Mouse (Mus musculus) bone marrow macrophage, adult 2 months (primary cell): ENCODE results near the gene Dgkd.

Experiments
- CTCF ChIP-seq: IDR thresholded peaks from 2 replicates; pipeline ENCODE4 v1.5.1; 2012; ENCODE audit warnings: low read depth, mild to moderate bottlenecking, low read length, moderate library complexity
- POLR2A ChIP-seq: IDR thresholded peaks from 2 replicates; pipeline ENCODE4 v1.6.1; 2012; ENCODE audit warnings: mild to moderate bottlenecking, low read depth, low read length, borderline replicate concordance

GRCm38 (mm10) chr1:87863602-87864001, 10.5 kb downstream of the Dgkd start:
- TF ChIP-seq CTCF: no peak
- TF ChIP-seq POLR2A: no peak
